Mouse (Mus musculus) left cerebral cortex, postnatal 25 days (tissue): ENCODE results near the gene Sorcs2. TPM values are rescaled to one million over a fixed set of nuclear protein-coding genes. Genes with fewer than 3 reads are reported as not detected.
"Not testable (repeated sequence)": the region's sequence is repeated elsewhere in the genome, so short reads cannot be mapped to it uniquely, and the experiment has no call there.

Experiments used
- DNase-seq, 2 experiments: peaks; one replicate each; pipeline ENCODE4 v3.0.0; 2022; ENCODE audit warnings: low spot score in 2 of 2, mixed read lengths in 1 of 2
- intact Hi-C: fragments of 180-260 bp; cut with DNase I; formaldehyde crosslinking; loops from one replicate; pipeline ENCODE4 v1.15.1; 2025
- total RNA-seq, 2 experiments: library from RNA; stranded (reverse); gene quantifications; 2 replicates each; pipeline ENCODE4 v1.2.3; 2021

Sorcs2 gene
- total RNA-seq, 2 experiments from 2014 or later: 39.2 to 43.8 TPM

DNA sequence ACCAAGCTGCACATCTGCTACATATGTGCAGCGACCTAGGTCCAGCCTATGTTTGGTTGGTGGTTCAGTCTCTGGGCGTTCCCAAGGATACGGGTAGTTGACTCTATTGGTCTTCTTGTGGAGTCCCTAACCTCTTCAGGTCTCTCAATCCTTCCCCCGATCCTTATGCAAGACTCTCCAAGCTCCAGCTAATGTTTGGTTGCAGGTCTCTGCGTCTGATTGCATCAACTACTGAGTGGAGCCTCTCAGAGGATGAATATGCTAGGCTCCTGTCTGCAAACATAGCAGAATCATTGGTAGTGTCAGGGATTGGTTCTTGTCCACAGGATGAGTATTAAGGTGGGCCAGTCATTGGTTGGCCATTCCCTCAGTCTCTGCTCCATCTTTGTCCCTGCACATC lies 140.9 kb downstream of the Sorcs2 start:
- intact Hi-C loops: no loop called here

DNA sequence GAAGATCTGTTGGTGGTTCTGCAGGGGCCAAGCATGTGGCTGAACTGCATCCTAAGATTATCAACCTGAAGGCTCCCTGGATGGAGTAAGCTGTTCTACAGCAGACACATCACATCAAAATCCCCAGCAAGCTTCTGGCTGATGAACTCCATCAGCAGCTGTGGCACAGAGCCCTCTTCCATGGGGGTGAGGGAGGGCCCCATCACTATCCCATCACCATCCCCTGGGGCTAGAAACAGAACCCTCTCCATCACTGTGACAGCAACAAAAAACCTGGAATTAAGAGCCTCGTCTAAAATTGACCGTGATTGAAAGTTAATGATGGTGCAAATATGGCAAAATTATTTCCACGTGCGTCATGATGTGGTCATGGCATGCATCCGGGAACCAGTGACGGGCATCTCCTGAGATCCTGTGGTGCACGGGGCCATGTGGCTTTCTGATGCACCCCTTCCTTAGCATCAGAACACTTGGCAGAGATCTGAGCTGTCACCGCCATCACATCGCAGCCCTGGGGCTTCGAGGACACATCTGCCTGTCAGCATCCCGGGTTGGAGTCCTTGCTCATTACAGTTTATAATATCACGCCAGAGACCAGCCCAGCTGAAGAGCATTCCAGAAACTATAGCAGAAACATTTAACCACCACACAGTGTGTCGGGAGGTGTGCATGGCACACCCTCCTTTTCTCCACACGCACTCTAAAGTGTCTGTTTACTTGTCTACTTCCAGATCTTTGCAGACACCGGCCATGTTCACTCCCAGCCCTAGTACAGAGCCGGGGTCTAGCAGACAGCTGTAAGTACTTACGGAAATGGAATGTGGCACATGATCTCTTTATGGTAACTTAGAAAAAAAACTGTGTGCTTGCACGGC lies 143.1 kb downstream of the Sorcs2 start:
- intact Hi-C loops: loop anchor here (2.0 kb wide), 1 partner anchor 26 kb away; no protein-coding TSS in a partner anchor
- DNase-seq: no peak

More for the DNA sequence above, 140.9 kb downstream of the Sorcs2 start:
- no peak for DNase-seq

DNA sequence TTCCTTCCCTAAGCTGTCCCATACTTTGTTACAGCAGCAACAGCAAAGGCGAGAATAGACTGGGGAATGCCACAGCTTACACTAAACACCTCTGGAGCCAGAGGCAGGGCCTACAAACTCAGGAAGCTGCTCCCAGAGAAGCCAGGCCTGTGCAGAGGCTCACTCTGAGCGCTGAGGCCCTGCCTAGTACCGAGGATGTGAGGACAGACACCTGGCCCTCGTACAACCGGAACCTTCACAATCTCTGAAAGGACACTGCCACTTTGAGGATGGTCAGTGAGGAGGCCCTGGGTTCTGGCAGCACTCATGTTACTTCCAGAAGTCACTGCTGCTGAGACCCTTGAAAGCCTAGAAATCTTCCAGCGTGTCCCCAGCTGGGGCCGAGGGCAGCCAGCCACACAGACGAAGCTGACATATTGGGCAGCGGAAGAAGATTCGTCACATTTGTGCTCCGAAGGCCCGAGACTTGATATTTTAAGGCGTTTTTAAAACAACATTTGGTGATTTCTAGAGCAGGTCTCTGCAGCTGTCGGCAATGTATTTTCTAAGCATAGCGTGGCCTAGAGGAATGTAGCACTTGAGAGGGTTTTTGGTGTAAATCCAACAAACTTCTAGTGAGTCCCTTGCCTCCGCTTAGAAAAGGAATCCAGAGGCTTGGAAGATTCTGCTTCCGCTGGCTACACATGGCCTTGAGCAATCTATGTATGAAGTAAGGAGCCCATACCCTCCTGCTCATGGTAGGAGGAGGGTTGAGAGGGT lies 145.0 kb downstream of the Sorcs2 start:
- intact Hi-C loops: no loop called here
- peak in 1 of 2 experiments; percentile 44 for DNase-seq

DNA sequence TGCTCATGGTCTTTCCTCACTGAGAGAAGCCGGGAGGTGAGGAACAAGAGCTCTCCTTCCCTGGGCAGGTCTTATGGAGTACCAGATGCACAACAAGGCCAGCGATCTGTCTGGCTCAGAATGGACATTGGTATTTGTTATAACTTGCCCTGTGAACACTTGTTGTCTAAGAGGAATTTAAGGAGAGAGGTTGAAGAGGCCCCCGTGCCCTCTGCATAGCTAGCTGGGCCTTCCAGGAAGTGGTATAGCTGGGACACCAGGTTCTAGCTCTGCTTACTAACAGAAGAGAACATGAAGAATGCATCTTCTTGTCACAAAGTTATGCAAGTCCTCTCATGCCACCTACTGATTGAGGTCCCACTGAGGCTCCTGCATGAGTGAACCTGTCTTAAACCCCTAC lies 149.9 kb downstream of the Sorcs2 start:
- DNase-seq: no peak
- intact Hi-C loops: no loop called here

DNA sequence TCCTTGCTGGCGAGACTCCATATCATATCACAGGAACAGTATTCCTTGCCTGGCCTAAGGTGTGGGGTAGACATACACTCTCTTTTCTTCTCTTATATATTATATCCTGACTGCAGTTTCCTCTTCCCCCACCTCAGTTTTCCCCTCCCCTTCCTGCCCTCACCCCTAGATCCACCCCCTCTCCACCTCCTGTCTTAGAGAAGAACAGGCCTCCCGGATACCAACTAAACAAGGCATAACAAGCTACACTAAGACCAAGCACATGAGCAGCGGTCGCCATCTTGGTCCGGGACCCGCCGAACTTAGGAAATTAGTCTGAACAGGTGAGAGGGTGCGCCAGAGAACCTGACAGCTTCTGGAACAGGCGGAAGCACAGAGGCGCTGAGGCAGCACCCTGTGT lies 160.4 kb downstream of the Sorcs2 start:
- intact Hi-C loops, DNase-seq: not testable (repeated sequence)

DNA sequence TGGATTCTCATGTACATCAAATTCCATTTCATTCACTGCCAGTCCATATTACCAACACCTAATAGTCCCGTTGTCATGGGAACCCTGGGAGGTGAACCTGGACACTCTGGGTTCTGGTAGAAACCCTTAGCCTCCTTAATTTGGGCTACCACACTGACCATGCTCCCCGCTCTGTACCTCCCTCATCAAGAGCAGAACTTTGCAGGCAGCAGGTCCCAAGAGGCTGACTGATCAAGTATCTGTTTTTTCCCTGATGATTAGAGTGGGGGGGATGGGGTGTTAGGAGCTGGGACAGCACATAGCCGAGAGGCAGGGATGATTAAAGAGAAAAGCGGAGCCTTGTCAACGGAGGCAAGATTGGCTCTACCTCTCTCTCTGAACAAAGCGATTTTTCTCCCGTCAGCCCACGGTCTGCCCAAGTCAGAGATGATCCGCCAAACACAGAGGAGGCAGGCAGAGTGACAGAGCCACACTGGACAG lies 167.6 kb downstream of the Sorcs2 start:
- DNase-seq: no peak
- intact Hi-C loops: no loop called here

DNA sequence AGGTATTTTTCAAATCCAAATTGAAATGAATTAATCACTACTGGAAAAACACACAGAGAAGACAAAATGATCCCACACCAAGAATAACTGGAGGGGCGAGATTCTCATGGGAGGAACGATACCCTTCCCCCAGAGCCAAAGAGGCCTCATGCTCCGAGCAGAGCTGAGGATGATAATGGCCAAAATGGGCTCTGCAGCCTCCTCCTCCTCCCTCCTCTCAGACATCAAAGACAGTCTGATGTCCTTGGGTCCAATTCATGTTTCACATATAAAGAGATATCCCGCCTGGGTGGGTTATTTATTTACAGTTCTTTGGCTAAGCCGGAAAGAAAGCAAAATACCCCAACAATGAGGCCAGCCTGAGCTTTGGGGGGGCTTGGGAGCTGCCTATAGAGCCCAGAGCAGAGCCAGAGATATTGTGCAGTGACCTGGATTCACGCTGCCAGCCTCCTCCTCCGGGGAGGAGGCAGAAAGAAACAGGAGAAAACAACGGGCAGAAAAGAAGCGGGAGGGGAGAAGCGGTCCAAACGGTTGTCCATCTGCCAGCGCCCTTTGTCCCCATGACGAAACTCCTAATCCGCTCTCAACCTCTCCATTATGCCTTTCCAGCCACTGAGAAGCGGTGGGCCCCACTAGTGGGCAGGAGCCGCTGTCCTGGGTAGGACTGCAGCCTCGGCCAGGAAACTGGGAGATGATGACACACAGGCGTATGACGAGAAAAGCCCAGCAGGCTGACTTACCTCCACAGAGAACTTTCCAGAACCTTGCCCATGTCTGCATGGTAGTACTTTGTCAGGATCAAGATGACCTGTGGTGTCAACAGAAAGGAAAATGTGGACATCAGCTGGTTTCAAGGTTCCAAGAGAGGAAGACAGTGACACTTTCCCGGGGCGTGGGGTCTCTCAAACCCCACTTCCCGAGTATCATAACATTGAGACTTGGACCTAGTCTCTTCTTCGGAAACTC lies 169.3 kb downstream of the Sorcs2 start:
- intact Hi-C loops: loop anchor here (2.0 kb wide), 1 partner anchor 26 kb away; no protein-coding TSS in a partner anchor
- DNase-seq: no peak

DNA sequence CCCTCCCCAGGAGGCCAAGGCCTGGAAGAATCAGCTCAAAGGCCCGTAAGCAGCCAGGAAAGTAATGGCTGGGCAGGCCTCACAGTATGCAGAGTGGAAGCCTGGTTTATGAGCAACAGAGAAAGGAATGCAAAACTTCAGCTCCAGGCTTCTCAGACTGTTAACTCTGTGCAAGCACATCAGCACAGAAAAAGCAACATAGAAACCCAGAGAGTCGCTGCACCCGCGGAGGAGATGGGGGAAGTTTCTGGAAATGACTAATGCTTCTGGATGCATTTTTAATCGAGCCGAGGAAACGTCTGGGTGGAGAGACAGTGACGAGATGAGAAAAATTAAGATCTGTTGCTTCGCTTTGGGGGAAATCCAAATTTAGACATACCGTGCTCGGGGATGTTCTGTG lies 171.6 kb downstream of the Sorcs2 start:
- intact Hi-C loops: no loop called here
- peak; percentile 54 to 95 for DNase-seq

DNA sequence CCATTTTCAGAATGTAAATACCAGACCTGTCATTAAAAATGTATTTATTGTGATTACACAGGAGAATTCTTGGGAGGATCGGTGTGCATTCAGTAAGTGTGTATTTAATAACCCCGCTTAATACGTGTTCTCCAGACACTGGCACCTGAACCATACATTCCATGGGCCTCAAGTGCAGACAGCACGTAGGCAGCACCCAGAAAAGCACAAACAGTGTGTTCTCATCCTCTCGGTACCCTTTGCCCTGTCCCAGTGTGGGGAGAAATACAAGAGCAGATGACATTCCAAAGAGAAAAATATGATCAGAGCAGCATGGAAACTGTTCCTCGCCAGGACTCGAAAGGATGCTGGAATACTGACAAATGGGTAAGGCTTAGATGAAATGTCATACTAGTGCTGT lies 172.1 kb downstream of the Sorcs2 start:
- no peak for DNase-seq
- intact Hi-C loops: no loop called here

DNA sequence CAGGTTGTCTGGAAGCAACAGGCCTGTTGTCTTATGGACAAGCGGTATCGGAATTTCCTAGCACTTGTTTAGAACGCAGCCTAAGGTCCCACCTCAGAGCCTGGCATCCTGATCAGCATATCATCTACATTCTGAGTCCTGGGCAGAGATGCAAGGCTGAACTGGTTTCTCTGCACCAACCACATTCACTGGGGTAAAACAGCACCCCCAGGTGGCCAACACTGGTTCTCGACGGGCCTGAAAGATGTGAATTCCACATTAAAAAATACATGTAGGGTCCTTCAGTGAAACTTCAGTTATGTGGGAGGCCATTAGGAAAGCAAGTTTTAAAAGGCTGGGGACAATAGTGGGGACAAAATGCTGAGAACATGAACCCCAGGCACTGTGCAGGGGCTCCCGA lies 174.2 kb downstream of the Sorcs2 start:
- intact Hi-C loops: loop anchor here (2.0 kb wide), 1 partner anchor 75 kb away; no protein-coding TSS in a partner anchor

DNA sequence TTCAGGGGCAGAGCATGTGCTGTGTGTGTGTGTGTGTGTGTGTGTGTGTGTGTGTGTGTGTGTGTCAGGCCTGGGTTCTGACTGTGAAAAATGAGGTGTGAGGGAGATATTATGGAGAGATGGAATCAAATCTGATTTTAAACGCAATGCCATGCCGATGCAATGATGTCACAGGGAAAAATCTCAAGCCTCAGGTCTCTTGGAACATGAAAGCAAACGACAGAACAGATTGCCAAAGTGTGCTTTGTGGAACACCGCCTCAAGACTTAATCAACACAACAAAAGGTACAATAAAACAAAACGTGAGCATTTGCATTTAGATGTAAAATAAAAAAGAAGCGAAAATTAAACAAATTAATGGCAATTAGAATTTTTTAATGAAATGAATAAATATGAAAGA lies 177.3 kb downstream of the Sorcs2 start:
- no peak for DNase-seq
- intact Hi-C loops: no loop called here

More for the DNA sequence above, 174.2 kb downstream of the Sorcs2 start:
- DNase-seq: peak; percentile 66 to 77

DNA sequence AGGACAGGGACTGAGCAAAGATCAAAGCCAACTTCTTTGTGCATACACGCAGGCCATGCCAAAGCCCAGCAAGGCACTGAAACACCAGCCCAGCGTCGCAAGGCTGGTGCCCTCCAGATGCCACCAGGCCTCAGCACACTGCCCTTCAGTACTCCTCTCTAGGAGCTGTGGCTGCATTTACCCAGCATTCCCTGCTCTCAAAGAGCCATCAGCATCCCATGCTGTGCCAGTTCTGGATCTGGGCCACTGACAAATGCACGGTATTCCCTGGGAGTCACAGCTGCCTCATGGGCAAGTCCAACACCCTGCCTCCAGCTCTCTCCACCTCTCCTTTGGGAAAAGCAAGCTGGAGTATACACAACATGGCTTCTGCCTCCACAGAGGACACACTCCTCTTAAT lies 177.8 kb downstream of the Sorcs2 start:
- DNase-seq: no peak
- intact Hi-C loops: no loop called here

DNA sequence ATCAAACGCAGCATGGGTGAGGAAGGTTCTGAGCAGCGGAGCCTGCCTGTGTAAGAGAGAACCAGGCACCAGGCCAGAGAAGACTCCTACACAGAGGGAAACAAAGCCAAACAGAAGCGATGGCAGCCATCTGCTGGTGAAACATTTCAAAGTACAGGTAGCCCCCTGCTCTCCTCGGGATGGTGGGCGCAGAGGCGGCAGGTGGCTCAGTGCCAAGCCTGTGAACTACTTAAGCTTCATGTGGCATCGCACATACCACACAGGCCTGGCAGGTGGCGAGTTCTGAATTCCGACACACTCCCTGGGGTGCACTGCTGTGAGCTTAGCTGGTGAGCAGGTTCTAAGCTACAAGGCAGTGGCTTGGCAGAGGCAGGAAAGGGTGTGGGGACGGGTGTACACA lies 184.6 kb downstream of the Sorcs2 start:
- intact Hi-C loops: loop anchor here (5.0 kb wide), 4 partner anchors 89 to 184 kb away; partner anchors contain the start of gene Sorcs2
- peak; percentile 91 to 99 for DNase-seq

DNA sequence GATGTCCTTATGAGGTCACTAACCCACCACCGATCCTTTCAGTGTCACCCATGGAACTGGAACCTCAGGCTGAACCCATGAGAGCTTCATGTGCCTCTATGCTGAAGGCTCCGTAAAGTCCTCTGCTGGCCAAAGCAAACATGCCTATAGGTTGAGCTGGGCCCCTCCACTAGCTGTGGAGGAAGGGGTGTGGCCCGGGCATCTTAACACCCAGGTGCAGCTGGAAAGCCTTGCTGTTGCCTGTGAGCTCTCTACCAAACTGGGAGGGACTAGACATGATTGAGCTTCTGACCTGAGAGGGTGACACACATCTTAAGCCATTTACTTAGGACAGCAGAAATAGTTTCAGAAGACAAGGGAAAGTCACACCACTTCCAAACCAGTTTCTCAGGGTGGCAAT lies 189.1 kb downstream of the Sorcs2 start:
- intact Hi-C loops: no loop called here
- DNase-seq: no peak

DNA sequence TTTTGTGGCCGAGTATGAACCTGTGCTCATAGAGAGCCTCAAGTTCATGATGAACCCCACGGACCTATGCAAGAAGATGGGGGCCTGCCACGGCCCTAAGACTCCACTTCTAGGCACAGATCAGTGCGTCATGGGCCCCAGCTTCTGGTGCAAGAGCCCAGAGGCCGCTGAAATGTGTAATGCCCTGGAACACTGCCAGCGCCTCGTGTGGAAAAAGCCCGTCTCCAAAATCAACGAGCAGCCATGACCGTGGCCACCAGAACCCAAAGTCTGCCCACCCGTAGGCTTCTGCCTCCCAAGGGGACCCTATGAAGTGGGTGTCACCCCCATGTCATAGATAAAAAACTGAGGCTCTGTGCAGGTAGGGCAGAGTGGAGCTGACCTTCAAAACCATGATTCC lies 192.5 kb downstream of the Sorcs2 start:
- intact Hi-C loops: no loop called here

DNA sequence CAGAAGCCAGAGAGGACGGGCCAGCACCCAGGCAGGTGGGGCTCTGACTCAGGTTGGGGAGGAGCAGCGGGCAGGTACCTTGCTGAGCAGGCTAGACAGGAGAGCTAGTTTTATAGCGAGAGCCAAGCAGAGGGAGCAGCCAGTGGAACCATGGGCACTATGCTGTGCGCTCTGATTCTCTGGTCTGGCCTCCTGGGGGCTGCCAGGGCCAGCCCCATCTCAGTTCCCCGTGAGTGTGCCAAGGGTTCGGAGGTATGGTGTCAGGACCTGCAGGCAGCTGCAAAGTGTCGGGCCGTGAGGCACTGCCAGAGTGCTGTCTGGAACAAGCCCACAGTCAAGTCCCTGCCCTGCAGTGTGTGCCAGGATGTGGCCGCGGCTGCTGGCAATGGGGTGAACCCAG lies 194.0 kb downstream of the Sorcs2 start, which contains the start of gene Psapl1:
Gene Psapl1 (plus strand): TSS at position 106 of the 400 bp plus-strand sequence.
- intact Hi-C loops: no loop called here
- no peak for DNase-seq

More for the DNA sequence above, 192.5 kb downstream of the Sorcs2 start:
- no peak for DNase-seq

DNA sequence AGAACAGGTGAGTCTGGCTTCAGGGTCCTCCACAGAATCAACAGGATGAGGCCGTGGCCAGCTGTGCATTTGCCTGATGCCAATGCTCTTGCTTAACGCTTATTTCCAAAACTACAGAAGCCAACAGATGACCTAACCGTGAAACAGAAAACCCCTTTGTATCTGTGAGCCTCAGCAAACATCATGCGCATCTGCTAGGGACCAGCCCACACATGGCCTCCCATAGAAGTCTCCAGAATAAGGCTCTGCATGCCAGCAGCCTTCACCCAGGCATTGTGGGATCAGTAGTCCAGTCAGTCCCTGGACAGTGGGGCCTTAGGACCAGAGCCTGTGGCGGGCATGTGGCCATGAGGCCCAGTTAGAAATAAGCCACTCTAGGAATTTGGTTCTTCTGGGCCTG lies 194.5 kb downstream of the Sorcs2 start:
- DNase-seq: peak in 1 of 2 experiments; percentile 32
- intact Hi-C loops: no loop called here

DNA sequence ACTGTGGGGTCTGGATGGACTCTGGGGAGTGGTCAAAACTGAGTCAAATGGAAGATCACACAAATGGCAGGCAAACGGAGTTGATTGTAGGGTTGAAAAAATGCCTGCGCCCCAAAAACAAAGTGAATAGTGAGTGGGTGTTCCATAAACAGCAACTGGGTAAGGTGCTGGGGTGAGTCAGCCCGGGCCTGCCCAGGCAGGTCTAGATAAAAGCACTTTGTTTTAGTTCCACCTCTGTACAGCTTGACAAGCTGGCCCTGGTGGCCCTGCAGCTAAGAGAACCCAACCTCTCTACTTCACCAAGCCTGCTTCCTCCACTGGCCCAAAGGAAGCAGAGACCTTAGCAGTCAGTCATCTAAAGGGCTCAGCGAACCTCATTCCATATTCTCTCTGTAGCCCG lies 195.2 kb downstream of the Sorcs2 start:
- intact Hi-C loops: no loop called here
- DNase-seq: no peak

DNA sequence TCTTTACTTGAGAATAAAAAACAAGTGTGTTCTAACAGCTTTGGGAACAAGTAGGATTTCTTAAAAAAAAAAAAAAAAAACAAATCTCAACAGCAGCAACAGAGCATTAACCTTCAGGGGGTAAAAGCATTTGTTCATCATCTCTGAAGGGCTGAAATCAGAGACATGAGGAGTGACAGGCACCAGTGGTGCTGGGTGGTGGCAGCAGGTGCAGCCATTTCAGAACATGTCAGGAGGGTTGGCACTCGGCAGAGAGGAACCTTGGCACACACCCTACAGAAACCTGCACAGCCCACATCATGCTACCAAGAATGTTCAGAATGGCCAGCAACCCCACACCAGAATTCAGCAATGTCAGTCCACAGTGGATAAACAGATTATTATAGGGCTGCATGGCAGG lies 198.4 kb downstream of the Sorcs2 start:
- intact Hi-C loops: no loop called here
- no peak for DNase-seq
